Mouse (Mus musculus) cerebellum, adult 8-10 months (tissue): ENCODE data around the gene Slc35a2.

Source experiments
- DNase-seq: peaks from one replicate; pipeline ENCODE4 v3.0.0; 2022

Gene Slc35a2

GRCm38 (mm10) chrX:7883841-7884567 is at the start of gene Slc35a2:
Slc35a2 (plus strand) TSS chrX:7884028.
- DNase-seq: peak; percentile 79

- DNase-seq: no peak
These were observed 46.7 kb upstream of the Slc35a2 start for GRCm38 (mm10) chrX:7837146-7837545.

GRCm38 (mm10) chrX:7840842-7841162 is 43.0 kb upstream of the Slc35a2 start:
- no peak for DNase-seq

GRCm38 (mm10) chrX:7841163-7842162 is 42.4 kb upstream of the Slc35a2 start, which contains the start of gene Otud5:
Otud5 (plus strand) TSS chrX:7841364.
- peak; percentile 90 for DNase-seq

GRCm38 (mm10) chrX:7842318-7842717 is 41.5 kb upstream of the Slc35a2 start:
- peak; percentile 23 for DNase-seq

- DNase-seq: no peak
These were observed 36.0 kb upstream of the Slc35a2 start for GRCm38 (mm10) chrX:7847845-7848244.

GRCm38 (mm10) chrX:7854578-7854977 is 29.2 kb upstream of the Slc35a2 start:
- peak; percentile 32 for DNase-seq

GRCm38 (mm10) chrX:7859191-7859753 is 24.6 kb upstream of the Slc35a2 start:
- DNase-seq: no peak

- DNase-seq: no peak
These were observed 20.6 kb upstream of the Slc35a2 start for GRCm38 (mm10) chrX:7863181-7863580.

GRCm38 (mm10) chrX:7864551-7864950 is 19.3 kb upstream of the Slc35a2 start:
- DNase-seq: no peak

- no peak for DNase-seq
These were observed 18.5 kb upstream of the Slc35a2 start for GRCm38 (mm10) chrX:7865343-7865742.

- no peak for DNase-seq
These were observed 18.0 kb upstream of the Slc35a2 start for GRCm38 (mm10) chrX:7865786-7866185.

- no peak for DNase-seq
These were observed 16.7 kb upstream of the Slc35a2 start for GRCm38 (mm10) chrX:7867141-7867540.

- DNase-seq: no peak
These were observed 15.3 kb upstream of the Slc35a2 start for GRCm38 (mm10) chrX:7868506-7868905.

GRCm38 (mm10) chrX:7869826-7870225 is 14.0 kb upstream of the Slc35a2 start:
- DNase-seq: no peak

- DNase-seq: peak; percentile 81
These were observed 5.8 kb upstream of the Slc35a2 start, which contains the start of gene Pim2 for GRCm38 (mm10) chrX:7878007-7878419. Pim2 (plus strand) TSS chrX:7878262.

- peak; percentile 44 for DNase-seq
These were observed 5.3 kb upstream of the Slc35a2 start for GRCm38 (mm10) chrX:7878495-7878894.

- DNase-seq: peak; percentile 68
These were observed 4.0 kb upstream of the Slc35a2 start for GRCm38 (mm10) chrX:7879819-7880218.

- no peak for DNase-seq
These were observed 14.4 kb downstream of the Slc35a2 start for GRCm38 (mm10) chrX:7898211-7898610.

GRCm38 (mm10) chrX:7898880-7899874 is 15.3 kb downstream of the Slc35a2 start, which contains the start of the genes Pqbp1 and Timm17b:
Pqbp1 (minus strand) TSS chrX:7899269.
Timm17b (plus strand) TSS chrX:7899357.
- peak; percentile 78 for DNase-seq

GRCm38 (mm10) chrX:7904441-7904840 is 20.6 kb downstream of the Slc35a2 start:
- DNase-seq: no peak

- no peak for DNase-seq
These were observed 23.9 kb downstream of the Slc35a2 start, which contains the start of gene Gm10491 for GRCm38 (mm10) chrX:7907735-7908134. Gm10491 (minus strand) TSS chrX:7907835.
